Mouse (Mus musculus) testis, adult 2 months (tissue): Measurements from ENCODE around the gene Rgs16.

Experiments used
- CTCF ChIP-seq: fragments of 200-500 bp; IDR thresholded peaks from 2 replicates; pipeline ENCODE4 v1.5.1; 2012; ENCODE audit warnings: low read depth, mild to moderate bottlenecking, inconsistent platforms, low read length, moderate library complexity; ENCODE audit not compliant: control insufficient read depth, insufficient read depth, insufficient replicate concordance
- POLR2A ChIP-seq: fragments of 200-500 bp; IDR thresholded peaks from 2 replicates; pipeline ENCODE4 v1.6.1; 2012; ENCODE audit warnings: low read depth, mild to moderate bottlenecking, inconsistent platforms, low read length, moderate library complexity; ENCODE audit not compliant: control insufficient read depth

DNA sequence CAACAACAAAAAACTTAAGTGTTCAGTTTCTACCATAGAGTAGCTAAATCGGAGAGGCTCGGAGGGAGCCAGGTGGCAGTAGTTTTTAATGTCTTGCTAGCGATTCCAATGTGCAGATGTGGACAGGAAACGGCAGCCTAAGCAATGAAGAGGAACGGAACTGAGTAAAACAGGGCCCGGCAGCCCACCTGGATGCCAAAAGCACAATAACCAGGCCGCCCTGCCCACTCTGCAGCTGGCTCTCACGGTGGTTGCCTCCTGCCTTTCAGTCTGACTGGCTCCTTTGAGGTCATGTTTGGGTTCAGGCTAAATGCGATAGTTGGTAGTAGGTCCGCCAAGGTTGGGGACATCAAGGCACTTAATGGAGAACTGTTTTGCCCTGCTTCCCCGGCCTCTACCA is 44.1 kb upstream of the Rgs16 start:
- TF ChIP-seq CTCF = no peak
- TF ChIP-seq POLR2A = no peak
